Mouse (Mus musculus): Measurements from ENCODE around the gene Plppr2. TPM values are rescaled to one million over a fixed set of nuclear protein-coding genes. Genes with fewer than 3 reads are reported as not detected.
A peak's percentile ranks its signal among the peaks of the same experiment; 100 is the strongest.

Gene Plppr2
- polyA plus RNA-seq, 1 experiment from 2014 or later, result 100 TPM

GRCm38 (mm10) chr9:21923036-21923435 is 13.8 kb upstream of the Plppr2 start:
- WGBS, result 90% methylated on average over 4 of the region's 4 CpGs
- no peaks in the 10 kb centered on the region for H3K9me3 ChIP-seq (replicated peaks)
- no peak overlapping the region for H3K9ac ChIP-seq (replicated peaks)
- H3K4me3 ChIP-seq (replicated peaks), result no peak overlapping the region
- H3K36me3 ChIP-seq, result peaks cover 2% of the 10 kb centered on the region; the same call in 1 of the 2 replicates
- ATAC-seq (ENCODE audit: low FRiP score), result no peak
- H3K27ac ChIP-seq (replicated peaks), result no peak overlapping the region
- H3K4me1 ChIP-seq, result peaks cover 23% of the 10 kb centered on the region
- no peaks in the 10 kb centered on the region for H3K27me3 ChIP-seq (replicated peaks)
- H3K4me2 ChIP-seq, result no peak overlapping the region

- Histone ChIP-seq H3K9me3 (replicated peaks) (no peaks in the 10 kb centered on the region), H3K9ac (replicated peaks) (no peak overlapping the region), H3K4me1 (peaks cover 18% of the 10 kb centered on the region), H3K27ac (replicated peaks) (no peak overlapping the region), H3K36me3 (peaks cover 2% of the 10 kb centered on the region; the same call in 1 of the 2 replicates), H3K4me2 (no peak overlapping the region), H3K4me3 (replicated peaks) (no peak overlapping the region), H3K27me3 (replicated peaks) (no peaks in the 10 kb centered on the region)
- WGBS, result 73% methylated on average over 3 of the region's 3 CpGs
- ATAC-seq (ENCODE audit: low FRiP score), result no peak
Observed at GRCm38 (mm10) chr9:21923490-21924098, 13.2 kb upstream of the Plppr2 start.

DNA sequence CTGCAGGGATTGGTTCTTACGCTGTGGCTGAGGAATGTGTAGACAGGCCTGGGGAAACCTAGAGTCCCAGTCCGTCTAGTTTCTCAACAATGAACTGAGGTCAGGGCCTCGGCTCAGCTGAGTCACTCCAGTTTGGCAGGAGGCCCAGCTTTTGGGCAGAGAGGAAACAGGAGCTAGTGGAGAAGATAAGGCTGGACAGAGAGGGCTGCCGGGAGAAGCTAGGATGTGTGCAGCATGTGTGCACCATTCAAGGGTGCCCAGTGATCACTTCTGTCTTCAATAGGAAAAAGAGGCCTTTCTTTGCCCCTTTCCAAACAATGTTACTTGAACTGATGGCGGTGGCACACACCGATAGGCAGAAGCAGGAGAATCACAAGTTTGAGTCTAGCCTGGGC is 12.7 kb upstream of the Plppr2 start:
- Histone ChIP-seq H3K4me2 (no peak overlapping the region), H3K4me3 (replicated peaks) (no peak overlapping the region), H3K27me3 (replicated peaks) (no peaks in the 10 kb centered on the region), H3K9ac (replicated peaks) (no peak overlapping the region), H3K4me1 (peaks cover 18% of the 10 kb centered on the region), H3K36me3 (peaks cover 2% of the 10 kb centered on the region; the same call in 1 of the 2 replicates), H3K27ac (replicated peaks) (no peak overlapping the region), H3K9me3 (replicated peaks) (no peaks in the 10 kb centered on the region)
- WGBS, result 76% methylated on average over 6 of the region's 6 CpGs
- no peak for ATAC-seq (ENCODE audit: low FRiP score)

DNA sequence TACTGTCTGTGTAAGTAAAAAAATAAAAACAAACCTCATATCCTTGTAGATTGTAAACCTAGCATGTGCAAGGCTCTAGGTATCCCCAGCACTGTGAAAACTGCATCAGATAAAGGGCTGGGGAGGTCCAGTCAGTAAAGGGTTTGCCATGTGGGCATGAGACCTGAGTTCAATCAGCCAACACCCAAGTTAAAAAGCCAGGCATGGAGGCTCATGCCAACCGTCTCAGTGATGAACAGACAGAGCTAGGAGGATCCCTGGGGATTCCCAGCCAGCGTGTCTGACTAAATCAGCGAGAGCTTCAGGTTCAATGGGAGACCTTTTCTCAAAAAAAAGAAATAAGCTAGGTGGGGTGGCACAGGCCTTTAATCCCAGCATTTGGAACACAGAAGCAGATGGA is 11.8 kb upstream of the Plppr2 start:
- H3K4me2 ChIP-seq, result no peak overlapping the region
- no peaks in the 10 kb centered on the region for H3K27me3 ChIP-seq (replicated peaks)
- no peaks in the 10 kb centered on the region for H3K9me3 ChIP-seq (replicated peaks)
- no peak overlapping the region for H3K27ac ChIP-seq (replicated peaks)
- H3K4me3 ChIP-seq (replicated peaks), result no peak overlapping the region
- WGBS, result 83% methylated on average over 3 of the region's 3 CpGs
- no peak overlapping the region for H3K9ac ChIP-seq (replicated peaks)
- peaks cover 18% of the 10 kb centered on the region for H3K4me1 ChIP-seq
- no peak for ATAC-seq (ENCODE audit: low FRiP score)
- H3K36me3 ChIP-seq, result peaks cover 2% of the 10 kb centered on the region; the same call in 1 of the 2 replicates

DNA sequence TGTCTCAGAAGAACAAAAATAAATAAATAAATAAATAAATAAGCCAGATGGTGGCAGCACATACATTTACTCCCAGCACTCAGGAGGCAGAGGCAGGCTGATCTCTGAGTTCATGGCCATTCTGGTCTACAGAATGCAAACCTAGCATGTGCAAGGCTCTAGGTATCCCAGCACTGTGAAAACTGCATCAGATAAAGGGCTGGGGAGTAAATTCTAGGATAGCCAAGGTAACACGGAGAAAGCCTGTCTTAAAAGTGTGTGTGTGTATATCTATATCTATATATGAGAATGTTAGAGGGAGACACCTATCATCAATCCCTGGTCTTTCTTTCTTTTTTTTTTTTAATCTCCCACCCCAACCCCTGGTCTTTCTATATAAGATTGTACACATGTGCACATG is 11.3 kb upstream of the Plppr2 start:
- Histone ChIP-seq H3K9me3 (replicated peaks) (no peaks in the 10 kb centered on the region), H3K27ac (replicated peaks) (no peak overlapping the region), H3K36me3 (peaks cover 2% of the 10 kb centered on the region; the same call in 1 of the 2 replicates), H3K27me3 (replicated peaks) (no peaks in the 10 kb centered on the region), H3K4me1 (peaks cover 18% of the 10 kb centered on the region), H3K4me3 (replicated peaks) (no peak overlapping the region), H3K4me2 (no peak overlapping the region), H3K9ac (replicated peaks) (no peak overlapping the region)
- no peak for ATAC-seq (ENCODE audit: low FRiP score)
- WGBS, result 96% methylated on average over 1 of the region's 1 CpGs

DNA sequence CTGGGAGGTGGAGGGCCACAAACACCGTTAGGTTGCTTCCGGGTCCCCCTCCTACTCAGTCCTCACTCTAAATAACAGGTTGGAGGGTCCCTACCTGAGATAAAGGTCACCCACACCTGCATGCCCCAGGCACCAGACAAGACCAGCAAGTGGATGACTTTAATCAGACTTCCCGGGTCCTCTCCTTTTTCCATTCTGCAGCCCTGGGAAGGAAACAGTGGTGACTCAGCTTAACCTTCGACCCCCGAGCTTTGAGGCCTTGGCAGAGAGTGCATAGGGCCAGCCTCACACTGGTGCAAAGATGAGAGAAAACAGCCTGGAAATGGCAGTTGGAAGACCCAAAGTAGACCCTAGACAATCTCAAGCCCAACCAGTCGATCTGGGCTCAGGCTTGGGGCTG is 10.7 kb upstream of the Plppr2 start:
- WGBS, result 81% methylated on average over 6 of the region's 6 CpGs

DNA sequence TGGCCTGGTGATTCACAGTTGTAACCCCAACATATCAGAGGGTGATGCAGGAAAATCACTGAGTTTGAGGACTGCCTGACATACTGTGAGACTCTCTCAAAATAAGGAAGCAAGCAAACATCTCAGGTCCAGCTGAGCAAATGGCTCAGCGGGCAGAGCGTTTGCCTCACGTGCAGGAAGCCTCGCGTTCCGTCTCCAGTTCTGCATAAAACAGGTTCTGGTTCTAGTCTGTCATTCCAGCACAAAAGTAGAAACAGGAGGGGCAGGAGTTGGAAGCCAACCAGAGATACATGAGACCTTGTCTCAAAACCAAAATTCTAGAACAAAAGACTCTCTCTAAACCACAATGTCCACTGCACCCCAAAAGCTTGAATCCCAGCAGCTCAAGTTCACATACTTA is 10.0 kb upstream of the Plppr2 start:
- Histone ChIP-seq H3K4me1 (peaks cover 18% of the 10 kb centered on the region), H3K4me2 (peak overlapping the region; percentile 59), H3K27ac (replicated peaks) (peak overlapping the region; percentile 80), H3K9me3 (replicated peaks) (no peaks in the 10 kb centered on the region), H3K4me3 (replicated peaks) (peak overlapping the region; percentile 52), H3K27me3 (replicated peaks) (no peaks in the 10 kb centered on the region), H3K9ac (replicated peaks) (peak overlapping the region; percentile 71), H3K36me3 (peaks cover 1% of the 10 kb centered on the region; the same call in 1 of the 2 replicates)
- WGBS, result 0% methylated on average over 6 of the region's 6 CpGs
- peak; percentile 6; the same call in 1 of the 2 replicates for ATAC-seq (ENCODE audit: low FRiP score)

More for the DNA sequence above, 10.7 kb upstream of the Plppr2 start:
- Histone ChIP-seq H3K9ac (replicated peaks) (peak overlapping the region; percentile 71), H3K36me3 (peaks cover 2% of the 10 kb centered on the region; the same call in 1 of the 2 replicates), H3K4me2 (peak overlapping the region; percentile 59), H3K27me3 (replicated peaks) (no peaks in the 10 kb centered on the region), H3K9me3 (replicated peaks) (no peaks in the 10 kb centered on the region), H3K27ac (replicated peaks) (peak overlapping the region; percentile 80; the same call in 1 of the 2 replicates), H3K4me1 (peaks cover 18% of the 10 kb centered on the region), H3K4me3 (replicated peaks) (peak overlapping the region; percentile 52)
- ATAC-seq (ENCODE audit: low FRiP score), result no peak

DNA sequence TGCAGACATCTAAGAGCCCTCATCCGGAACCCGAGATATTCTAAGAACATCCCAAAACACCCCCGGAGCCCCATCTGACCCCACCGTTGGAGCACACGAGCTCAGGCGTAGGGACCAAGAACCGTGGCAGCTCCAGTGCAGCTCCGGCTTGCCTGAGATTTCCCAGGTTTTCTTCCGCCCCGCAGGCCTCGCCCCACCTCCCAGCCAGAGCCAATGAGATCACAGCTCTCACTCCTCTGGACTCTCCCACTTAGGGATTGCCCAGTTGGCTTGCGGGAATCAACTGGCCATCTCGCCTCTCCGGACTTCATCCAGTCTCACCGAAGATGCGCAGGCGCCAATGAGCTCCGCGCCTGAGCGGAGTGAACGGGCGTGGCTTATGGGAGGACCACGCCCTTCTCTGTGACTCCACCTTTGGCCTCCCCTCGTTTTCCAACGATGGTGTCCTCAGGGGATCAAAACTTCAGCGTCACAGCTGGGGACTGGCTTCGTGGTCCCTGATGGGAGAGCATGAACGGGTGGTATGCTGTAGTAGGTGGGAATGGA is 9.6 kb upstream of the Plppr2 start, which contains the start of the genes Ccdc159 and Tmem205:
TSS of gene Ccdc159 (plus strand) at position 264 of the 546 bp plus-strand sequence.
TSS of gene Tmem205 (minus strand) at position 349 of the 546 bp plus-strand sequence.
- Histone ChIP-seq H3K4me2 (peak within 1 kb of the TSS; percentile 59), H3K27me3 (replicated peaks) (no peaks in the 10 kb centered on the region), H3K36me3 (no peaks in the 10 kb centered on the region), H3K4me1 (peaks cover 18% of the 10 kb centered on the region), H3K4me3 (replicated peaks) (peak within 1 kb of the TSS; percentile 52), H3K9me3 (replicated peaks) (no peaks in the 10 kb centered on the region), H3K27ac (replicated peaks) (peak within 1 kb of the TSS; percentile 80), H3K9ac (replicated peaks) (peak within 1 kb of the TSS; percentile 71)
- peak; percentile 96 for ATAC-seq (ENCODE audit: low FRiP score)
- WGBS, result under 1% methylated on average over 28 of the region's 28 CpGs

GRCm38 (mm10) chr9:21929208-21929607 is 7.6 kb upstream of the Plppr2 start:
- WGBS, result 82% methylated on average over 3 of the region's 3 CpGs
- no peak overlapping the region for H3K27ac ChIP-seq (replicated peaks)
- no peak overlapping the region for H3K9ac ChIP-seq (replicated peaks)
- H3K4me2 ChIP-seq, result no peak overlapping the region
- no peak for ATAC-seq (ENCODE audit: low FRiP score)
- no peaks in the 10 kb centered on the region for H3K36me3 ChIP-seq
- no peak overlapping the region for H3K4me3 ChIP-seq (replicated peaks)
- peaks cover 18% of the 10 kb centered on the region for H3K4me1 ChIP-seq
- no peaks in the 10 kb centered on the region for H3K9me3 ChIP-seq (replicated peaks)
- H3K27me3 ChIP-seq (replicated peaks), result no peaks in the 10 kb centered on the region

GRCm38 (mm10) chr9:21932006-21932405 is 4.8 kb upstream of the Plppr2 start:
- Histone ChIP-seq H3K36me3 (no peaks in the 10 kb centered on the region), H3K9me3 (replicated peaks) (no peaks in the 10 kb centered on the region), H3K4me3 (replicated peaks) (no peak overlapping the region), H3K27me3 (replicated peaks) (no peaks in the 10 kb centered on the region), H3K4me1 (peaks cover 17% of the 10 kb centered on the region), H3K9ac (replicated peaks) (no peak overlapping the region), H3K27ac (replicated peaks) (no peak overlapping the region), H3K4me2 (no peak overlapping the region)
- ATAC-seq (ENCODE audit: low FRiP score), result no peak
- WGBS, result 64% methylated on average over 2 of the region's 2 CpGs

GRCm38 (mm10) chr9:21932445-21933137 is 4.2 kb upstream of the Plppr2 start:
- H3K27me3 ChIP-seq (replicated peaks), result no peaks in the 10 kb centered on the region
- 65% methylated on average over 12 of the region's 12 CpGs for WGBS
- H3K27ac ChIP-seq (replicated peaks), result no peak overlapping the region

More at GRCm38 (mm10) chr9:21932445-21933137, 4.2 kb upstream of the Plppr2 start:
- H3K36me3 ChIP-seq, result no peaks in the 10 kb centered on the region
- no peak overlapping the region for H3K4me3 ChIP-seq (replicated peaks)
- H3K4me1 ChIP-seq, result peaks cover 17% of the 10 kb centered on the region
- H3K9me3 ChIP-seq (replicated peaks), result no peaks in the 10 kb centered on the region
- no peak overlapping the region for H3K4me2 ChIP-seq
- no peak overlapping the region for H3K9ac ChIP-seq (replicated peaks)
- no peak for ATAC-seq (ENCODE audit: low FRiP score)

All from neural tube, embryonic 15.5 days (tissue).